Mouse (Mus musculus): Measurements from ENCODE around the gene Erc2.

GRCm38 (mm10) chr14:28380129-28380528 is 757.9 kb downstream of the Erc2 start:
- TF ChIP-seq TCF12 (IDR thresholded peaks at IDR 0.05; ENCODE audit: low read depth, low read length): no peak
- TF ChIP-seq POLR2A (IDR thresholded peaks at IDR 0.05; ENCODE audit: low read depth, low read length): no peak
- TF ChIP-seq ZKSCAN1 (IDR thresholded peaks at IDR 0.05; ENCODE audit: borderline replicate concordance, low read depth, low read length): no peak
- TF ChIP-seq RCOR1 (conservative IDR thresholded peaks at IDR 0.05; ENCODE audit: low read depth, low read length): no peak
- no peak for TF ChIP-seq MYC (IDR thresholded peaks at IDR 0.05; ENCODE audit: low read depth, low read length)
- TF ChIP-seq MAFK (IDR thresholded peaks at IDR 0.05; ENCODE audit: insufficient replicate concordance, low read length): no peak
- no peak for TF ChIP-seq CTCF (conservative IDR thresholded peaks at IDR 0.05 in 1 of 2, IDR thresholded peaks at IDR 0.05 in 1 of 2; ENCODE audit: low read depth in 2 of 2, low read length in 2 of 2)
- no peak for TF ChIP-seq MAX (IDR thresholded peaks at IDR 0.05; ENCODE audit: low read length)
- TF ChIP-seq KAT2A (IDR thresholded peaks at IDR 0.05; ENCODE audit: insufficient replicate concordance, low read length): no peak
- no peak for TF ChIP-seq ETS1 (conservative IDR thresholded peaks at IDR 0.05; ENCODE audit: low read depth, low read length)
- TF ChIP-seq GABPA (IDR thresholded peaks at IDR 0.05; ENCODE audit: insufficient replicate concordance, low read depth, low read length): no peak
- TF ChIP-seq SIN3A (IDR thresholded peaks at IDR 0.05; ENCODE audit: low read length): no peak
- TF ChIP-seq EP300 (IDR thresholded peaks at IDR 0.05; ENCODE audit: low read length): no peak
- TF ChIP-seq JUND (conservative IDR thresholded peaks at IDR 0.05; ENCODE audit: low read depth, low read length): no peak

Measured in CH12.LX (cell line).